Mouse (Mus musculus) right cerebral cortex, postnatal 10 days (tissue): ENCODE data around the gene Fkbpl.

Source experiments
- DNase-seq, 2 experiments: peaks; one replicate each; pipeline ENCODE4 v3.0.0; 2021; ENCODE audit warnings: low spot score in 2 of 2

Fkbpl gene

GRCm38 (mm10) chr17:34627093-34627942, 17.2 kb upstream of the Fkbpl start:
- peak; percentile 94 for DNase-seq

GRCm38 (mm10) chr17:34627943-34628643, 16.5 kb upstream of the Fkbpl start, which contains the start of gene Ppt2:
Gene Ppt2, minus strand, starts transcription at chr17:34628510.
- DNase-seq: peak in 1 of 2 experiments; percentile 66

DNA sequence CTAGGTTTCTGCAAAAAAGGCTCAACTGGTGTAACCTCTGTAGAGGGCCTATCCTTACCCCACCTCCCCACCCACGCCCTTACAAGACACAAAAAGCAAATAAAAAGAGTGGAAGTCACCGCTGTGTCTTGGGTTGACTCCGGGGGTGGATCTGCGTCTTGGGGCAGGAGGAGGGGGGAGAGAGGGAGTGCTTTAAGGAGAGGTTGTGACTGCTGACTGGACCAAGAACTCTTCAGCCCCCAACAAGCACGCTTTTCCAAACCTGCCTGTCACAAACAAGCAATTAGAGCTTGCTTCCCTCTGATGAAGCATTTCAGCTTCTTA, 16.0 kb upstream of the Fkbpl start:
- DNase-seq: no peak

GRCm38 (mm10) chr17:34629221-34629751, 15.3 kb upstream of the Fkbpl start, which contains the start of gene Prrt1:
Gene Prrt1, plus strand, starts transcription at chr17:34629533.
- DNase-seq: peak; percentile 86 to 92

DNA sequence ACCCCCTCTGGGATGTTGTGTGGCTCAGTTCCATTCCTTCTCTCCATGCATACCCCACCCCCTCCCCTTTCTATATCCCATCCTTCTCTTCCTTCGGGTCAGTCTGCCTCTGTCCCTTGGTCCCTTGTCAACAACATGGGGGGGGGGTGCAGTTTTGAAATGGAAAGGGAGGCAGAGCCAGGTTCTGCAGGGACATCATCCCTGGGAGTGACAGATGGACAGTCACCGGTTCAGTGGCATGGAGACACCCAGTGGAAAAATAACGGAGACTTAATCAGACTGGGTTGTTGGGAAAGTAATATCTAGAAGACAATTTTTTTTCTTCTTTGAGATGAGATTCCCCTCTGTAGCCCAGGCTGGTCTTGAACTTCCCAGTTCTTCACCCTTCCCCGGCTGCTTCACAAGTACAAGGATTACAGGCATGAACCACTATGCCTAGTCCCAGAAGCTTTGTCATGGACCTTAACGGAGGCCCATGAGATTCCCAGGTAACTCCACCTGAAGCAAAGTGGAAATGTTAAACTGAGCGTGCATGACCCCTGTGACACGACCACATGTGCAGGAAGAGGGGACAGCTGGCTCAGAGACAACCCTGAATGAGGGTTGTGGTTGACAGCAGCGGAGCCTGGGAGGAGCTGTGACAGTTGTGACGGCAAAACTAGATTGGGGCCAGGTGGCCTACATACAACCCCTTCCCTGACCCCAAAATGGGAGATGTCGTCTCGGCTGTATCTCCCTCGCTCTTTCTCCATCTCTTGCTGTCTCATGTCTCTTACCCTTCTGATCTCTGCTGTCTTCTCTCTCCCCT, 14.6 kb upstream of the Fkbpl start:
- DNase-seq: no peak

GRCm38 (mm10) chr17:34630761-34631301, 13.7 kb upstream of the Fkbpl start:
- peak in 1 of 2 experiments; percentile 64 for DNase-seq

DNA sequence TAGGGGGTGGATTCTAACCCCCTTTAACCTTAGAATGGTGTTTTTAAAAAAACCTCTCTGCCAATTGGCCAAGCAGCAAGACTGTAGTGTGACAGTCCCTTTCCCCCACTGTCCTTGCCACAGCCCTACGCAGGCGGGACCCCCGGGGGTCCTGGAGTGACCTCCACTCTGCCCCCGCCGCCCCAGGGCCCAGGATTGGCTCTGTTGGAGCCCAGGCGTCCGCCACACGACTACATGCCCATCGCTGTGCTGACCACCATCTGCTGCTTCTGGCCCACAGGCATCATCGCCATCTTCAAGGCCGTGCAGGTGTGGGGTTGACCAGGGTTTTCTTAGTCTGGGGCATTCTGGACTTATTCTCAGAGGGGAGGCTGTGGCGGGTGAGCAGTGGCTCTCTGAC, 12.9 kb upstream of the Fkbpl start:
- DNase-seq: no peak

- DNase-seq: peak; percentile 88 to 89
Measured at GRCm38 (mm10) chr17:34632261-34632691, 12.3 kb upstream of the Fkbpl start.

GRCm38 (mm10) chr17:34635671-34636070, 8.9 kb upstream of the Fkbpl start:
- DNase-seq: no peak

- DNase-seq: no peak
Measured at GRCm38 (mm10) chr17:34637459-34637858, 7.1 kb upstream of the Fkbpl start.

- DNase-seq: no peak
Measured at GRCm38 (mm10) chr17:34639461-34640255, 4.9 kb upstream of the Fkbpl start.

DNA sequence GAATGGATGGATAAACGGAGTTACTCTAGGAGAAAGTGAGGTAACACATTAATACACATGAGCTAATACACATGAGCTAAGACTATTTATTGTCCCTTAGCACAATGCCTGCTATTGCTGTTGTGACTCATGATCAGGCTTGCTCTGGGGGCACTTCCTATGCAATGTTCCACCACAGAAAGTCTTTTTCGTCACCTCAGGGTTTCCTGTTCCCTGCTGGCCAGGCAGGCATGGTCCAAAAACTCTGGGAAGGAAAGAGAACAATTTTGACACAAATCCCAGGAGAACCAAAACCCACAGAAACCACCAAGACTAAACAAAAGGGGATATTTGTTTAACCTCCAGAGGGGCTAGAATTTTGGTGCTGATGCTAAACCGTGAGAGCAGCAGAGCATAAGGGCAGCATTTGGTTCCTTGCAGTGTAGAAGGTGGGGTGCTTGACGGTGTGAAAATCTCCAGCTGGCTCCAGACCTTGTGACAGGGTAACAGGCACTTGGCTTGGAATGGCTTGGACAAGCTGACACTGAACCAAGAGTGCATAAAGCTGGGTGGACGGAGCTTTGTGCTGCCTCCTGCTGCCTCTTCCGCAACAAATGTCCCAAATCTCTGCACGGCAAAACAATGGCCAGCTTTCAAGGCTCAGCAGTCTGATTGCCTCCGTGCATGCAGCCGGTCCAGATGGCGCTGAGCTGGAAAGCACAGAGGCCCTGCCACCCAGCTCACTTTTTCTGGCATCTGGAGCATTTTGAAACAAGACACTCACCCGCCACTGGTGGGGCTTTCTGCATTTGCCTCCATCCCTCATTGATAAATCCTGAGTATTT, 3.6 kb upstream of the Fkbpl start:
- peak; percentile 53 to 64 for DNase-seq

GRCm38 (mm10) chr17:34641945-34642344, 2.6 kb upstream of the Fkbpl start:
- no peak for DNase-seq

- no peak for DNase-seq
Measured at GRCm38 (mm10) chr17:34643379-34643778, 1.2 kb upstream of the Fkbpl start.

- DNase-seq: peak in 1 of 2 experiments; percentile 39
Measured at GRCm38 (mm10) chr17:34643944-34644343, 620 bp upstream of the Fkbpl start.

- DNase-seq: no peak
Measured at GRCm38 (mm10) chr17:34645256-34645829, 779 bp downstream of the Fkbpl start.

GRCm38 (mm10) chr17:34645831-34646511, 1.4 kb downstream of the Fkbpl start:
- peak in 1 of 2 experiments; percentile 56 for DNase-seq

DNA sequence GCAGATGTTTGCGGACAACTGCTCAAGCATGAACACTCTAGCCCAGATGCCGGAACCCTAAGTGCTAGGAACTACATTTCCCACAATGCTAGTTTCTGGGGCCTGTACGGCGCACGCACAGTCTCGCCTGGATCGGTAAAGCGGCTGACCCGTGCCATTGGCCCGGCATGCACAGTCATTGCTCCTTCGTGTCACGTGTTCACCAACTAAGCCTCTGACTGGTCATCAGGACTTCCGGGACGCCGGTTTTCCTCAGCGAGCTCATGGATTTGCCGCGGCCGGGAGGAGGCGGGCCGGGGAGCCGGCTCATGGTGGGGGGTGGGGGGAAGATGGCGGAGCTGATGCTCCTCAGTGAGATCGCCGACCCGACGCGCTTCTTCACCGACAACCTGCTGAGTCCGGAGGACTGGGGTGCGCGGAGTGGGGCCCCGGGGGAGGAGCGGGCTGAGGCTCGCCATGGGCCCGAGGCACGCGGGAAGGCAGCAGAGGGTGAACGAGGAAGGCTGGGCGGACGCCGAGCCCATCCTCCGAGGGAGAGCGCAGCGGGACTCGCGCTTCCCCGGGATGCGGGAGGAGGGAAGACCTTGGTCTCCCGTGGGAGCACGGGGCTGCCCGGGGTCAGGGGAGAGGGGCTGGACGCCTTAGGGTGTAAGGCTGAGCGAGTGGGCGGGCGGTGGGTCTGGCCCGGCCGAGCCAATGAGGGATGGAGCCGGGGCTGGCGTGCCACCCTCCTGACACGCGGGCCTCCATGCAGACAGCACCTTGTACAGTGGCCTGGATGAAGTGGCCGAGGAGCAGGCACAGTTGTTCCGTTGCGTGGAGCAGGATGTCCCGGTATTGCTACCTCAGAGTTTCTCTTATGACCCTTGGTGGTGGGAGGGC, 2.6 kb downstream of the Fkbpl start, which contains the start of gene Atf6b:
Gene Atf6b, plus strand, starts transcription at position 241 of the 882 bp plus-strand sequence.
- DNase-seq: peak; percentile 99 to 100
